ENCODE assay signal across 17 mouse cellular contexts in the genomic region with DNA sequence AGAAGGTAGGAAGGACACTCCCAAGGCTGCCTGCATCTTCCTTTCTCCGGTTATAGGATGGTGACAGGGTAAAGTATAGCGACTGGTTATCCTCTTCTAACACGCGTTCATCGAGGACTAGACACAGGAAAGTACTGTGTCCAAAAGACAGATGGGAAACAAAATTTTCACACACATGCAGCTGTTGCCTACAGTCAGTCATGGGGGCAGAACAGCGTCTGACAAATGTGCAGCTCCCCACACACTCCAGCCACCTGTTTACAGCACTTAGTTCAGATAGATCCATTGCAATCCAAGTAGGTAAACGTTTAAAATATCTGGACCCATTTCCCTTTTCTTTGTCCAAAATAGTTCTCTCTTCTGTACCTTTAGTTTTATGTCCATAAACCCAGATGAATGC.
DNase-seq lines count a peak whose midpoint lies in the region; ATAC-seq and TF ChIP-seq lines count a peak whose summit lies in the region.
"Had no signal": no experiment of that assay in that cellular context is flagged by ENCODE, and none has a peak within 500 bp of the region (broad histone marks: within the 10 kb centered on the region; RNA-seq: fewer than 3 reads in every experiment).

No protein-coding gene starts in this region.

- H3ac ChIP-seq in C2C12 (ENCODE audit: control insufficient read depth, insufficient read length, low read depth) (no peak overlapping the region), myocyte (ENCODE audit: control insufficient read depth, insufficient read length) (no peak overlapping the region)

- H3K79me3 ChIP-seq in C2C12 (ENCODE audit: low read depth) = no peaks in the 10 kb centered on the region

- H3K4me2 ChIP-seq in embryonic facial prominence, embryonic 14.5 days (ENCODE audit: low read depth, low read length) = no peak overlapping the region
- peak overlapping the region; percentile 55 for H3K4me2 ChIP-seq in myocyte (ENCODE audit: low read depth)
- H3K4me2 ChIP-seq: forebrain, embryonic 12.5 days; heart, embryonic 12.5 days; hindbrain, embryonic 14.5 days; intestine, embryonic 15.5 days had no signal

- H3K4me3 ChIP-seq in gastrocnemius, adult 2 months = no peak overlapping the region
- H3K4me3 ChIP-seq in C2C12 (ENCODE audit: insufficient read depth, poor library complexity, severe bottlenecking) (no peak overlapping the region), myocyte (no peak overlapping the region)
- no peak overlapping the region for H3K4me3 ChIP-seq in embryonic facial prominence, embryonic 14.5 days (ENCODE audit: low read depth, low read length)
- H3K4me3 ChIP-seq: forebrain, embryonic 12.5 days; heart, embryonic 12.5 days; hindbrain, embryonic 10.5 days; intestine, embryonic 15.5 days had no signal

- H3K36me3 ChIP-seq in C2C12 (ENCODE audit: control insufficient read depth, insufficient read depth) (no peaks in the 10 kb centered on the region), myocyte (ENCODE audit: control insufficient read depth, insufficient read depth) (no peaks in the 10 kb centered on the region)
- H3K36me3 ChIP-seq in embryonic facial prominence, embryonic 14.5 days (ENCODE audit: control insufficient read depth, insufficient read depth, low read length) = no peaks in the 10 kb centered on the region
- H3K36me3 ChIP-seq: forebrain, embryonic 12.5 days; heart, embryonic 12.5 days; hindbrain, embryonic 10.5 days; intestine, embryonic 15.5 days had no signal

- H3K9ac ChIP-seq in embryonic facial prominence, embryonic 14.5 days (ENCODE audit: low read depth, low read length) = no peak overlapping the region
- H3K9ac ChIP-seq: forebrain, embryonic 12.5 days; heart, embryonic 12.5 days; hindbrain, embryonic 14.5 days; intestine, embryonic 15.5 days had no signal

- no peaks in the 10 kb centered on the region for H3K9me3 ChIP-seq in embryonic facial prominence, embryonic 14.5 days (ENCODE audit: control insufficient read depth, low read length)
- H3K9me3 ChIP-seq: forebrain, embryonic 12.5 days; heart, embryonic 12.5 days; hindbrain, embryonic 10.5 days; intestine, embryonic 15.5 days had no signal

- H3K79me2 ChIP-seq in C2C12 (ENCODE audit: control insufficient read depth, insufficient read depth) (no peaks in the 10 kb centered on the region), myocyte (ENCODE audit: control insufficient read depth, insufficient read depth) (no peaks in the 10 kb centered on the region)

- ATAC-seq in embryonic facial prominence, embryonic 14.5 days (ENCODE audit: low read depth) = peak; percentile 65; the same call in 1 of the 2 replicates
- ATAC-seq: forebrain, embryonic 16.5 days; intestine, embryonic 15.5 days had no signal

- no peaks in the 10 kb centered on the region for H3K27me3 ChIP-seq in C2C12 (ENCODE audit: control insufficient read depth, insufficient read depth, insufficient read length)
- no peaks in the 10 kb centered on the region for H3K27me3 ChIP-seq in embryonic facial prominence, embryonic 14.5 days (replicated peaks; ENCODE audit: control insufficient read depth, insufficient read depth, low read length)
- no peaks in the 10 kb centered on the region for H3K27me3 ChIP-seq in myocyte (ENCODE audit: control insufficient read depth, insufficient read depth, insufficient read length)
- H3K27me3 ChIP-seq: forebrain, embryonic 12.5 days; heart, embryonic 12.5 days; intestine, embryonic 15.5 days had no signal

- WGBS in embryonic facial prominence, embryonic 14.5 days = 75% methylated on average over 7 of the region's 7 CpGs

- intact Hi-C loops in gastrocnemius, adult 2 months (cut with DNase I) = no loop called here

- no peak for TF ChIP-seq POLR2A in myocyte (IDR thresholded peaks at IDR 0.05; ENCODE audit: insufficient read length, low read depth)

- DNase-seq in gastrocnemius, adult 2 months = no peak
- DNase-seq in gastrocnemius, postnatal 10 days = no peak
- peak; percentile 74 for DNase-seq in embryonic facial prominence, embryonic 14.5 days (ENCODE audit: low spot score)
- no peak for DNase-seq in spleen, postnatal 36 days (ENCODE audit: low spot score in 2 of 2)
- DNase-seq: adrenal gland, adult 8-10 months; adrenal gland, postnatal 36 days; cerebellum, adult 11 months; cerebellum, adult 8-10 months; cerebellum, postnatal 25 days had no signal

- no peak for TF ChIP-seq CTCF in gastrocnemius, adult 2 months (IDR thresholded peaks at IDR 0.05)
- no peak for TF ChIP-seq CTCF in C2C12 (IDR thresholded peaks at IDR 0.05; ENCODE audit: control insufficient read depth, insufficient read depth, insufficient read length)

- H3K27ac ChIP-seq in gastrocnemius, adult 2 months = 0 out of 2 replicates have a peak overlapping the region, but pooled peaks have one; percentile 16
- H3K27ac ChIP-seq in embryonic facial prominence, embryonic 14.5 days (replicated peaks; ENCODE audit: low read depth, low read length) = peak overlapping the region; percentile 53
- H3K27ac ChIP-seq: forebrain, embryonic 12.5 days; hindbrain, embryonic 10.5 days; hindbrain, embryonic 14.5 days; intestine, embryonic 15.5 days had no signal

- peaks cover 15% of the 10 kb centered on the region for H3K4me1 ChIP-seq in embryonic facial prominence, embryonic 14.5 days (ENCODE audit: control insufficient read depth, insufficient read depth, low read length)

TF ChIP-seq in C2C12, 6 proteins besides CTCF, POLR2A, EP300 and RAD21:
- TF ChIP-seq USF1 (IDR thresholded peaks at IDR 0.05; ENCODE audit: low read depth) (no peak), MYOD1 (IDR thresholded peaks at IDR 0.05; ENCODE audit: control insufficient read depth, insufficient read length, low read depth) (peak; percentile 89), FOSL1 (IDR thresholded peaks at IDR 0.05; ENCODE audit: insufficient read depth, low read length, poor library complexity, severe bottlenecking) (no peak)

TF ChIP-seq in myocyte, 11 proteins besides CTCF, POLR2A, EP300 and RAD21:
- TF ChIP-seq REST (IDR thresholded peaks at IDR 0.05; ENCODE audit: insufficient read depth, insufficient read length) (no peak), SRF (IDR thresholded peaks at IDR 0.05; ENCODE audit: control insufficient read depth, insufficient read length, low read depth) (peak; percentile 23), MYOG (IDR thresholded peaks at IDR 0.05; ENCODE audit: control insufficient read depth in 1 of 3, insufficient read depth in 1 of 3, insufficient read length in 2 of 3, low read depth in 2 of 3) (peak; percentile 84 to 96 (median 90)), MYOD1 (IDR thresholded peaks at IDR 0.05; ENCODE audit: control insufficient read depth in 1 of 3, insufficient read length in 2 of 3, low read depth in 2 of 3) (peak; percentile 90 to 100 (median 99)), POLR2AphosphoS2 (IDR thresholded peaks at IDR 0.05; ENCODE audit: insufficient read length, low read depth) (no peak), TCF3 (IDR thresholded peaks at IDR 0.05; ENCODE audit: insufficient read length, low read depth) (peak; percentile 93), TCF12 (IDR thresholded peaks at IDR 0.05; ENCODE audit: insufficient read depth, poor library complexity, severe bottlenecking) (peak; percentile 96)
